Mouse (Mus musculus): ENCODE data around the gene Farp1. TPM values are rescaled to one million over a fixed set of nuclear protein-coding genes. Genes with fewer than 3 reads are reported as not detected.

The Farp1 gene
- total RNA-seq, 2 experiments from 2014 or later, result 1.9 TPM; not detected in 1

DNA sequence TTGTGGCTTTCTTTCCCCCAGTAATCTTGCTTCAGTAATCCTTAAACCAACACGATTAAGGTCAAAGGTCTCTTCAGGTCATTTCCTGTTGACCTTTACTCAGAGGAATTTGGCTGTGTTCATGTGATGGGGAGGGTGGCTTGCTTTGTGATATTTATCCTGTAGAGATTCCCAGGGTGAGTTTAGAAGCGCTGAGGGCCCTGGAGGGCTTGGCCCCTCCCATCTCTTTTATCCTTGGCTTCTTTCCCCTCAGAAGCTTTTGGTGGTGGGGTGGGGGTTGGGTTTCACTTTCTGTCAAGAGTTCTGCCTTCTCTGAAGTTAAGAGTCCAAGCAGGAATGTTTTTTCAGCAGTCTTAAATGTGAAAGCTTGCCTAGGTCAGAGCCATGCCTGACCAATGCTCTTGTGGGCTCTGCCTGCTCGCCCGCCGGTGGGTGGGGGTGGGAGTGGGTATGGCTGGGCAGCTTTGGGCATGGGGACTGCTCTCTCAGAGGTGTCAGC lies 18.1 kb downstream of the Farp1 start:
- no peak for ATAC-seq (replicated peaks; ENCODE audit: poor library complexity, severe bottlenecking)

- no peak for ATAC-seq (replicated peaks; ENCODE audit: poor library complexity, severe bottlenecking)
Observed at GRCm38 (mm10) chr14:121054062-121054461, 19.1 kb downstream of the Farp1 start.

- peak; percentile 74 for ATAC-seq (replicated peaks; ENCODE audit: poor library complexity, severe bottlenecking)
Observed at GRCm38 (mm10) chr14:121057750-121058149, 22.8 kb downstream of the Farp1 start.

DNA sequence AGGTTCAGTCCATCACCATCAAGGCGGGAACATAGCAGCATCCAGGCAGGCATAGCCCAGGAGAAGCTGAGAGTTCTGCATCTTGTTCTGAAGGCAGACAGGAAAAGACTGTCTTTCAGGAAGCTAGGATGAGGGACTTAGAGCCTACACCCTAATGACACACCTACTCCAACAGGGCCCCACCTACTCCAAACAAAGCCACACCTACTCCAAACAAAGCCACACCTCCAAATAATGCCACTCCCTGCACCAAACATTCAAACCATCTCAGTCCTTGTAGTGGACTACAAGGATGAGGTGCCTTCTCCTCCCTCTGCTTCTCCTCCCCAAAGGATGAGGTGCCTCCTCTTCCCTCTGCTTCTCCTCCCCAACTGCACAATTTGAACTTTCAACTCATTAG lies 23.5 kb downstream of the Farp1 start:
- ATAC-seq (replicated peaks; ENCODE audit: poor library complexity, severe bottlenecking), result no peak

DNA sequence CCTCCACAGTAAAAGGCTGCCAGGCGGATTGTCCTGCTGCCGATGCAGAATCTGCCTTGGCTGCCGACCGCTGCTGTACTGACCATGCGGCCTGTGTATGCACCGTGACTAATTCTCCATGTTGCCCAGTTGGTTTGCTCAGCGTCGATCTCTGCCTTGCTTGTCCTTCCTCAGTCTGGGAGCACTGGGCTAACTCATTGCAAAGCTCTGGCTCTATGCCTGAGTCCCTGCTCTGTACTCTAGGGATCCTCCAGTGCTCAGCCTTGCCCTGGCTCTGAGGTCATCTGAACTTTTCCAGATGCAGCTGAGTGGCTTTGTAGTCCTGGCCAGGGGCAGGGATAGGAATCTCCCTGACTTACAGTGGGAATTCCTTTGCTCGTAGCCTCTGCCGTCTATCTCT lies 24.3 kb downstream of the Farp1 start:
- no peak for ATAC-seq (replicated peaks; ENCODE audit: poor library complexity, severe bottlenecking)

GRCm38 (mm10) chr14:121060484-121060883 lies 25.5 kb downstream of the Farp1 start:
- no peak for ATAC-seq (replicated peaks; ENCODE audit: poor library complexity, severe bottlenecking)

DNA sequence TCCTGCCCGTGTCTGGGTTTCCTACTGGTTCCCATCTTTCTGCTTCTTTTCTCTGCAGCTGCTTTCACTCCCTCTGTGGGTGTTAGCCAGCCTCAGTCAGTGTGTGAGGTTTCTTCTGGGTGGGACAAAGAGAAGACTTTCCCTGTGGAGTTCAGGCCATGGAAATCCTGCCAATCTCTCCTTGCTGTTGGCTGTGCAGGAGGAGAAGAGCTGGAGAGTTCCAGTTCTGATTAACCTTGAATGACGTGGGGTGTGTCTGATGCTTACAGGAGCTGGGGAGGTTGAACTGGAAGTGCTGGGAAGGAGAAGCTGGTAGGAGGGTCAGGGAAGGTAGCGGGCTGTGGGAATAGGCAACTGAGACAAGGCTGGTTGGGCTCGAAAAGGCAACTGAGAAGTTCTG lies 26.7 kb downstream of the Farp1 start:
- no peak for ATAC-seq (replicated peaks; ENCODE audit: poor library complexity, severe bottlenecking)

GRCm38 (mm10) chr14:121062238-121063082 lies 27.5 kb downstream of the Farp1 start:
- no peak for ATAC-seq (replicated peaks; ENCODE audit: poor library complexity, severe bottlenecking)

GRCm38 (mm10) chr14:121064726-121065125 lies 29.7 kb downstream of the Farp1 start:
- no peak for ATAC-seq (replicated peaks; ENCODE audit: poor library complexity, severe bottlenecking)

DNA sequence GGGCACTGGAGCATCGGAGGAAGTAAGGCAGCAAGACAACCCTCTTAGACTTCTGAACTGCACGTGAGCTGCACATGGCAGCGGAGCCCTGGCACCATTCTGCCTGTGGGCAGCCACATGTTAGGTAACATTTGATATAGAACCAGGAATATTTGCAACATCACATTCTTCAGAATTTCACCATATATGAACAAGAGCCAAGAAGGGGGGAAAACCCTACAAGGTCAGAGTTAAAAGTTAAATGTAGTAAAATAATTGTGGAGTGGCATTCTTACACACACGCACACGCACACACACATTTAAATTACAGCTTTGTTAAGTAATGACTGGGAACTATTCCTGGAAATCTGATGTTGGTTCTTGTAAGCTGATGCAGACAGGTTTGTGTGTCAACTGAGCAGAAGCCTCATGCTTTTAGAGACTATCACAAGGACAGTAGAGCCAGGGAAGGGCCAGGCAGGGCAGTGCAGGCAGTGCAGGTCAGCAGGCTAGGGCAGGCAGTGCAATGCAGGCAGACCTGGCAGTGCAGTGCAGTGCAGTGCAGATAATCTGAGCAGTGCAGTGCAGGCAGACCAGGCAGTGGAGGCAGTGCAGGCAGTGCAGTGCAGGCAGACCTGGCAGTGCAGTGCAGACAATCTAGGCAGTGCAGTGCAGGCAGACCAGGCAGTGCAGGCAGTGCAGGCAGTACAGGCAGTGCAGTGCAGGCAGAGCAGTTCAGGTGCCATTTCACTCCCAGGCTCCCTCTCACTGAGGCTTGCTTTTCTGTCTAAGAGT lies 38.3 kb downstream of the Farp1 start:
- peak; percentile 55 for ATAC-seq (replicated peaks; ENCODE audit: poor library complexity, severe bottlenecking)

DNA sequence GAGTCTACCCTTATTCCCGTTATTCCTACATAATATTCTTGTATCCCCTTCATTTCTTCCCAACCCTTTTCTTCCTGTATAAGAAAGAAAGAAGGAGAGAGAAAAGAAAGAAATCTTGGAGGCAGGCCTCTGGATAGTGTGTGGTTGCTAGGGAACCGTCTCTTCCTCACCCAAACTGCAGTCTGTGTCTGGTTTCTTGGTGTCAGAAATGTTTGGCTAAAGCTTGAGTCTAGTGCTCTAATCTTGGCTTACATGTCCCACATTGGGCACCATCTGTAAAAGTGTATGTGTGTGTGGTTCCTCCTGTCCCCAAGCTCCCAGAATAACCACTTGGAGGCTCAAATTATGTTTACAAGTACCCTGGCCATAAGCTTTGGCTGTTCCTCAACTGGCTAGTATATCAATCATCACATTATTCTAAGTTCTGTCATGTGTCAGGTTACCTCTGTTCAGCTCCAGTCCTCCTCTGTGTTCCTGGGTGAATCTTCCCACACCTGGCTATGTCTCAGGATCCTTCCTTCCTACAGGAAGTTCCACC lies 39.3 kb downstream of the Farp1 start:
- no peak for ATAC-seq (replicated peaks; ENCODE audit: poor library complexity, severe bottlenecking)

GRCm38 (mm10) chr14:121080739-121081138 lies 45.7 kb downstream of the Farp1 start:
- no peak for ATAC-seq (replicated peaks; ENCODE audit: poor library complexity, severe bottlenecking)

DNA sequence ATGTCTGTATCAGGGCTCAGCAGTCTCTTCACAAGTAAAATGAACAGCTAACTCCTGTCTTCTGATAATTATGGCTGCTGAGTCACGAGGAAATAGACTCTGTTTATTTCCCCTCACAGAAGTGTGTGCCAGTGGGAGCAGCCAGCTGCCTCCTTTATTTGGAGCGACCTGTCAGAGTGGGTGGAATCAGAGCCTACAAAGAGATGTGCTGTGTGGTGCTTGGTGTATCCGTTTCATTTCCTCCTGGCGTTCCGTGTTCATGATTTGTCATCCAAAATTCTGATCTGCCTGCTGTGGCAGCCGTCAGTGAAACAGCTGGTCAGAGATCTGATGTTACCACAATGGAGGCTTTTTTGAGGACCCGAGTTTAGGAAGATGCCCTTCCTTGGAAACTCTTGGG lies 47.3 kb downstream of the Farp1 start:
- ATAC-seq (replicated peaks; ENCODE audit: poor library complexity, severe bottlenecking), result no peak

- no peak for ATAC-seq (replicated peaks; ENCODE audit: poor library complexity, severe bottlenecking)
Observed at GRCm38 (mm10) chr14:121082793-121083192, 47.8 kb downstream of the Farp1 start.

DNA sequence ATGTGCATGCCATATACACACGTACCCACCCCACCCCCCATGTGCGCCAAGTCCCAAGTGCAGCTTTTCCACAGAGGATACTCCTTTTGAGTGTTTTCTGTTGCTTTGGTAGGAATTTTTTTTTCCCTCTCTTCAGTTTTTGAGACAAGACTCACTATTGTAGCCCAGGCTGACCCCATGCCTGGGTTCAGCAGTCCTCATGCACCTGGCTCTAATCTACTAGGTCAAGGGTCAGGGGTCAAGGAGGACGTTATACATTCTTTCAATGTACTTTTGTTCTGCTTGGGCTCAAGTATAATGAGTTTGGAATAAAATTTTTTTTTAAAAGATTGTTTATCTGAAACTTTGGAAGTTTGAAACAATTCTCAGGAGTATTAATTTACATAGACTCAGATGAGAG lies 48.4 kb downstream of the Farp1 start:
- ATAC-seq (replicated peaks; ENCODE audit: poor library complexity, severe bottlenecking), result no peak

DNA sequence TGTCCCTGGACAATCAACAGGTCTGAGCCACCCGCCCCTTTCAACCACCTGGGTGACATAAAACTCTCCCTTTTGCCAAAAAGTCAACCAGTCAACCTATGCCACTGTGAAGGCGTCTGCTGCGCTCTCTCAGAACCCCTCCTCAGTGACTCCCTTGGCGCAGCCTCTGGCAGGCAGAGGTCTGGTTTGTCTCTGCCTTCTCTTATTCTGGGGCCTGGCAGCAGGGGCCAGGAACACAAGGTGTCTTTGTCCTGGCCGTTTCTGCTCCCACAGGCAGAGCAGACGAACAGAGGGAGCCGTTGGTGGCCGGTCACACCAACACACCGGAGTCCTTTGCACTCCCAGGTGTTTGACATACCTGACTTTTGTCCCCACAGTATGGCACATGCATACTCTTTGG lies 57.5 kb downstream of the Farp1 start:
- ATAC-seq (replicated peaks; ENCODE audit: poor library complexity, severe bottlenecking), result no peak

DNA sequence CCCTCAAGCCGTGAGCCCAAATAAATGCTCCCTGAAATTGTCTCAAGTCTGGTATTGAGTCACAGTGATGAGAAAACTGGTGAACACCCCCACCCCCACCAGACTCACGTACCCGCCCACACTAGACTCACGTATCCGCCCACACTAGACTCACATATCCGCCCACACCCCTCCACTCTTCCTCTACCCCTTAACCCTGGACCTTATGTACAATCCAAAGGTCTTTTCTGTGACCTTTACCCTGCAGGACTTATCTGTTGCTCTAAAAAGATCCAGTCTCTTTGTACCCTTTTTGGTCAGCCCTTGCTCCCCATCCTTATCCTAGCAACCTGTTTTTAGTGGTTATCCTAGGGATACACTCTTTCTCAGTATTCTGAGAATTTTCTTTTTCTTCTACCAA lies 58.9 kb downstream of the Farp1 start:
- no peak for ATAC-seq (replicated peaks; ENCODE audit: poor library complexity, severe bottlenecking)

DNA sequence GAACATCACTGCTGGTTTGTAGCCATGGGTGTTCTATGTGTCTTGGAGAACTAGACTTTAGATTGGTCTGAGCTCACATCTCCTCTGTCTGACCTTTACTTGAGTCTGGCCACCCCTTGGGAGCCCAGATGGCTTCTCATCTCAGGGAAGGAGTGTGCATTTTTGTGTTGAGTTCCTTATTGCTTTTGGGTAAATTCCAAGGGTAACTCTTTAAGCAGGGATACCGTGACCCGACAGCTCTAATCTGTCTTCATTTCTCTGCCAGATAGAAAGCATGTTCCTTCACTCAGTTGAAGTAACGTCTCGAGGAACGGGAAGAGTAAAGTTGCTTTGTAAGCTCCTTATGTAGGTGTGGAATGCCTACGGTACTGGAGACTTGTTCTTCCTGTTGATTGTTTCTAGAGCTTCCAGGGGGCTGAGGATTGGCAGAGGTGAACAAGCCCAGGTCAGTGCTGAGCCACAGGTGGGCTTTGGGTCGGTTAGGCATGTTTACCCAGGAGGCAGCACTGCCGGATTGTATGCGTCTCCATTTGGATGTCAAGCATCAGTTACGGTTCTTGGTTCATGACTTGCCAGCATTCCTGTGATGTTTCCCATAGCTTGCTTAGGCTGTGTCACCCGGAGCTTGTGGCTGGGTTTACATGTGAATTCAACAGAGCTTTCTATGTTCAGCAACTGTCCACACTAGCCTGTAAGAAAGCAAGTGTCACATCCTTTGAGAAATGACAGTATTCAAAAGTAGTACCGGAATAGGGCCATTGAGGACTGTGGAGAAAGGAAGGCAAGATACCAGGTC lies 62.8 kb downstream of the Farp1 start:
- ATAC-seq (replicated peaks; ENCODE audit: poor library complexity, severe bottlenecking), result no peak

- no peak for ATAC-seq (replicated peaks; ENCODE audit: poor library complexity, severe bottlenecking)
Observed at GRCm38 (mm10) chr14:121099120-121099519, 64.1 kb downstream of the Farp1 start.

GRCm38 (mm10) chr14:121099876-121100275 lies 64.9 kb downstream of the Farp1 start:
- ATAC-seq (replicated peaks; ENCODE audit: poor library complexity, severe bottlenecking), result no peak

All from granulocyte monocyte progenitor cell, adult 5-6 weeks (primary cell).